Mouse (Mus musculus): ENCODE results near the gene Fars2. TPM values are rescaled to one million over a fixed set of nuclear protein-coding genes. Genes with fewer than 3 reads are reported as not detected.
"Not testable (repeated sequence)": the region's sequence is repeated elsewhere in the genome, so short reads cannot be mapped to it uniquely, and the experiment has no call there.

The Fars2 gene
- polyA plus RNA-seq, 1 experiment = 19.4 TPM

- 82% methylated on average over 1 of the region's 1 CpGs for WGBS
- H3K27ac ChIP-seq (ENCODE audit: insufficient read depth, low read length) = no peak overlapping the region
Observed at GRCm38 (mm10) chr13:36413276-36413675, 296.1 kb downstream of the Fars2 start.

GRCm38 (mm10) chr13:36415176-36415575 lies 298.0 kb downstream of the Fars2 start:
- H3K4me1 ChIP-seq (ENCODE audit: control insufficient read depth, insufficient read depth, insufficient read length) = no peaks in the 10 kb centered on the region
- H3K27me3 ChIP-seq (ENCODE audit: control insufficient read depth, insufficient read depth, low read length) = no peaks in the 10 kb centered on the region
- H3K27ac ChIP-seq (ENCODE audit: insufficient read depth, low read length) = no peak overlapping the region
- 100% methylated on average over 1 of the region's 1 CpGs for WGBS
- no peaks in the 10 kb centered on the region; the same call in 1 of the 2 replicates for H3K36me3 ChIP-seq (ENCODE audit: control insufficient read depth, insufficient read depth, low read length)
- DNase-seq (ENCODE audit: low read depth in 1 of 2, low spot score in 2 of 2) = no peak
- no peak for TF ChIP-seq CTCF (IDR thresholded peaks at IDR 0.05; ENCODE audit: extremely low read depth, insufficient read depth, insufficient read length, insufficient replicate concordance)
- no peak for TF ChIP-seq POLR2A (IDR thresholded peaks at IDR 0.05; ENCODE audit: low read depth, low read length)
- H3K4me3 ChIP-seq (ENCODE audit: extremely low read depth, insufficient read depth, insufficient read length) = no peak overlapping the region

More at GRCm38 (mm10) chr13:36413276-36413675, 296.1 kb downstream of the Fars2 start:
- no peaks in the 10 kb centered on the region for H3K4me1 ChIP-seq (ENCODE audit: control insufficient read depth, insufficient read depth, insufficient read length)
- no peak overlapping the region for H3K4me3 ChIP-seq (ENCODE audit: extremely low read depth, insufficient read depth, insufficient read length)
- no peak for DNase-seq (ENCODE audit: low read depth in 1 of 2, low spot score in 2 of 2)
- H3K36me3 ChIP-seq (ENCODE audit: control insufficient read depth, insufficient read depth, low read length) = peaks cover 1% of the 10 kb centered on the region; the same call in 1 of the 2 replicates
- H3K27me3 ChIP-seq (ENCODE audit: control insufficient read depth, insufficient read depth, low read length) = no peaks in the 10 kb centered on the region
- TF ChIP-seq CTCF (IDR thresholded peaks at IDR 0.05; ENCODE audit: extremely low read depth, insufficient read depth, insufficient read length, insufficient replicate concordance) = no peak
- no peak for TF ChIP-seq POLR2A (IDR thresholded peaks at IDR 0.05; ENCODE audit: low read depth, low read length)

GRCm38 (mm10) chr13:36416546-36416945 lies 299.3 kb downstream of the Fars2 start:
- 60% methylated on average over 4 of the region's 4 CpGs for WGBS
- Histone ChIP-seq H3K36me3 (ENCODE audit: control insufficient read depth, insufficient read depth, low read length) (no peaks in the 10 kb centered on the region), H3K4me1 (ENCODE audit: control insufficient read depth, insufficient read depth, insufficient read length) (no peaks in the 10 kb centered on the region), H3K27me3 (ENCODE audit: control insufficient read depth, insufficient read depth, low read length) (no peaks in the 10 kb centered on the region), H3K4me3 (ENCODE audit: extremely low read depth, insufficient read depth, insufficient read length) (no peak overlapping the region), H3K27ac (ENCODE audit: insufficient read depth, low read length) (no peak overlapping the region)
- TF ChIP-seq CTCF (IDR thresholded peaks at IDR 0.05; ENCODE audit: extremely low read depth, insufficient read depth, insufficient read length, insufficient replicate concordance) (no peak), POLR2A (IDR thresholded peaks at IDR 0.05; ENCODE audit: low read depth, low read length) (no peak)
- no peak for DNase-seq (ENCODE audit: low read depth in 1 of 2, low spot score in 2 of 2)

- DNase-seq (ENCODE audit: low read depth in 1 of 2, low spot score in 2 of 2) = no peak
Observed at GRCm38 (mm10) chr13:36419357-36419756, 302.1 kb downstream of the Fars2 start.

GRCm38 (mm10) chr13:36422446-36422845 lies 305.2 kb downstream of the Fars2 start:
- TF ChIP-seq POLR2A (IDR thresholded peaks at IDR 0.05; ENCODE audit: low read depth, low read length) (no peak), CTCF (IDR thresholded peaks at IDR 0.05; ENCODE audit: extremely low read depth, insufficient read depth, insufficient read length, insufficient replicate concordance) (no peak)
- H3K4me3 ChIP-seq (ENCODE audit: extremely low read depth, insufficient read depth, insufficient read length) = no peak overlapping the region
- DNase-seq (ENCODE audit: low read depth in 1 of 2, low spot score in 2 of 2) = no peak
- H3K27ac ChIP-seq (ENCODE audit: insufficient read depth, low read length) = no peak overlapping the region
- no peaks in the 10 kb centered on the region for H3K27me3 ChIP-seq (ENCODE audit: control insufficient read depth, insufficient read depth, low read length)
- no peaks in the 10 kb centered on the region for H3K36me3 ChIP-seq (ENCODE audit: control insufficient read depth, insufficient read depth, low read length)
- 59% methylated on average over 3 of the region's 3 CpGs for WGBS
- H3K4me1 ChIP-seq (ENCODE audit: control insufficient read depth, insufficient read depth, insufficient read length) = no peaks in the 10 kb centered on the region

More at GRCm38 (mm10) chr13:36419357-36419756, 302.1 kb downstream of the Fars2 start:
- H3K4me1 ChIP-seq (ENCODE audit: control insufficient read depth, insufficient read depth, insufficient read length) = no peaks in the 10 kb centered on the region
- H3K4me3 ChIP-seq (ENCODE audit: extremely low read depth, insufficient read depth, insufficient read length) = no peak overlapping the region
- H3K27me3 ChIP-seq (ENCODE audit: control insufficient read depth, insufficient read depth, low read length) = no peaks in the 10 kb centered on the region
- TF ChIP-seq CTCF (IDR thresholded peaks at IDR 0.05; ENCODE audit: extremely low read depth, insufficient read depth, insufficient read length, insufficient replicate concordance) = no peak
- TF ChIP-seq POLR2A (IDR thresholded peaks at IDR 0.05; ENCODE audit: low read depth, low read length) = no peak
- no peak overlapping the region for H3K27ac ChIP-seq (ENCODE audit: insufficient read depth, low read length)
- H3K36me3 ChIP-seq (ENCODE audit: control insufficient read depth, insufficient read depth, low read length) = no peaks in the 10 kb centered on the region

- WGBS = 92% methylated on average over 17 of the region's 17 CpGs
- not testable (repeated sequence) for H3K27me3 ChIP-seq (ENCODE audit: control insufficient read depth, insufficient read depth, low read length); H3K27ac ChIP-seq (ENCODE audit: insufficient read depth, low read length); H3K4me1 ChIP-seq (ENCODE audit: control insufficient read depth, insufficient read depth, insufficient read length); DNase-seq (ENCODE audit: low read depth in 1 of 2, low spot score in 2 of 2); H3K36me3 ChIP-seq (ENCODE audit: control insufficient read depth, insufficient read depth, low read length); H3K4me3 ChIP-seq (ENCODE audit: extremely low read depth, insufficient read depth, insufficient read length)
Observed at GRCm38 (mm10) chr13:36425824-36426705, 308.9 kb downstream of the Fars2 start.

GRCm38 (mm10) chr13:36429500-36430189 lies 312.4 kb downstream of the Fars2 start:
- WGBS = 92% methylated on average over 7 of the region's 7 CpGs
- TF ChIP-seq POLR2A (IDR thresholded peaks at IDR 0.05; ENCODE audit: low read depth, low read length) (no peak), CTCF (IDR thresholded peaks at IDR 0.05; ENCODE audit: extremely low read depth, insufficient read depth, insufficient read length, insufficient replicate concordance) (no peak)
- Histone ChIP-seq H3K27me3 (ENCODE audit: control insufficient read depth, insufficient read depth, low read length) (no peaks in the 10 kb centered on the region), H3K27ac (ENCODE audit: insufficient read depth, low read length) (no peak overlapping the region), H3K4me1 (ENCODE audit: control insufficient read depth, insufficient read depth, insufficient read length) (no peaks in the 10 kb centered on the region), H3K4me3 (ENCODE audit: extremely low read depth, insufficient read depth, insufficient read length) (no peak overlapping the region), H3K36me3 (ENCODE audit: control insufficient read depth, insufficient read depth, low read length) (no peaks in the 10 kb centered on the region)
- DNase-seq (ENCODE audit: low read depth in 1 of 2, low spot score in 2 of 2) = no peak

All from spleen, adult 2 months (tissue).